Mouse (Mus musculus): ENCODE results near the gene Mob1a. TPM values are rescaled to one million over a fixed set of nuclear protein-coding genes. Genes with fewer than 3 reads are reported as not detected.

Gene Mob1a
- polyA plus RNA-seq, 1 experiment, result 22.8 TPM

DNA sequence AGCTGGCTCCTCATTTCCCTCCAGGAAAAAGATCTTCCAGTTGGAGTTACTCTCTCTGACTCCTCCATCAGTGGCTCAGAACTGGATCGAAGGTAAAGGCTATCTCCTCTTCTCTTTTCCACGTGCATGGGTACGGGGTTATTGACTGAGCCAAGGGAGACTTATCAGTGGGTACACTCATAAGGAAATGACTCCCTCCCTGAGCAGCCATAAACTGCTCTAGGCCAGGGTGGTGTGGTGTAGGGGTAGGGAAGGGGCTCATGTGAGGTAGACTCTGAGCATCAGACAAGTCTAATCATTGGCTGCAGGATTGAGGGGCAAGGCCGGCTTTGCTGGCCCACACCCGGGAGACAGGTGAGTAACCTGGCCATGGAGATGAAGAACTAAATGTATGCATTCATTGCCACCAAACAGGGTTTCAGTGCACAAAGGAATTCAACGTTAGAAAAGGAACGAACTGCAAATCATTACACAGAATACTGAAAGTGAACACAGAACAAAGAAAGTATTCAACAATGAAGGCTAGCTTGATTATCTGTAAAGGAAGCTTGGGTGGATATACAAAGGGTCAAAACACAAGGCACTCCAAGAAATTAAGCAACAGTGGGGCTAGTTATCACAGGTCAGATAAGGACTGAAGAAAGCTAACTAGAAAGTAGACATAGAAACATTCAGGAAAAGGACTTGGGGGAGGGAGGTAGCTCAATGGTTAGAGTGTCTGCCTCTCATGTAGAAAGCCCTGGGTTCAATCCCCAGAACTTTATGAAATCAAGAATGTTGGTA lies 25.2 kb upstream of the Mob1a start:
- Histone ChIP-seq H3ac (ENCODE audit: control insufficient read depth, insufficient read length) (no peak overlapping the region), H3K4me3 (no peak overlapping the region), H3K27me3 (ENCODE audit: control insufficient read depth, insufficient read depth, insufficient read length) (no peaks in the 10 kb centered on the region), H3K4me2 (ENCODE audit: low read depth) (no peak overlapping the region), H3K79me2 (ENCODE audit: control insufficient read depth, insufficient read depth) (no peaks in the 10 kb centered on the region), H3K36me3 (ENCODE audit: control insufficient read depth, insufficient read depth) (peaks cover 11% of the 10 kb centered on the region)
- no peak for TF ChIP-seq TCF12 (IDR thresholded peaks at IDR 0.05; ENCODE audit: insufficient read depth, poor library complexity, severe bottlenecking)
- TF ChIP-seq POLR2AphosphoS2 (IDR thresholded peaks at IDR 0.05; ENCODE audit: insufficient read length, low read depth), result no peak
- TF ChIP-seq USF1 (IDR thresholded peaks at IDR 0.05; ENCODE audit: low read depth), result no peak
- no peak for TF ChIP-seq REST (IDR thresholded peaks at IDR 0.05; ENCODE audit: insufficient read depth, insufficient read length)
- no peak for TF ChIP-seq SRF (IDR thresholded peaks at IDR 0.05; ENCODE audit: control insufficient read depth, insufficient read length, low read depth)
- TF ChIP-seq CEBPB (IDR thresholded peaks at IDR 0.05; ENCODE audit: insufficient read depth, poor library complexity, severe bottlenecking), result no peak
- TF ChIP-seq TCF3 (IDR thresholded peaks at IDR 0.05; ENCODE audit: insufficient read length, low read depth), result no peak
- TF ChIP-seq E2F4 (IDR thresholded peaks at IDR 0.05; ENCODE audit: insufficient read depth), result no peak
- TF ChIP-seq MYOD1 (IDR thresholded peaks at IDR 0.05; ENCODE audit: control insufficient read depth in 1 of 3, insufficient read length in 2 of 3, low read depth in 2 of 3), result no peak
- TF ChIP-seq POLR2A (IDR thresholded peaks at IDR 0.05; ENCODE audit: insufficient read length, low read depth), result no peak
- TF ChIP-seq MYOG (IDR thresholded peaks at IDR 0.05; ENCODE audit: control insufficient read depth in 1 of 3, insufficient read depth in 1 of 3, insufficient read length in 2 of 3, low read depth in 2 of 3), result no peak
- TF ChIP-seq MAX (IDR thresholded peaks at IDR 0.05; ENCODE audit: low read depth), result no peak

DNA sequence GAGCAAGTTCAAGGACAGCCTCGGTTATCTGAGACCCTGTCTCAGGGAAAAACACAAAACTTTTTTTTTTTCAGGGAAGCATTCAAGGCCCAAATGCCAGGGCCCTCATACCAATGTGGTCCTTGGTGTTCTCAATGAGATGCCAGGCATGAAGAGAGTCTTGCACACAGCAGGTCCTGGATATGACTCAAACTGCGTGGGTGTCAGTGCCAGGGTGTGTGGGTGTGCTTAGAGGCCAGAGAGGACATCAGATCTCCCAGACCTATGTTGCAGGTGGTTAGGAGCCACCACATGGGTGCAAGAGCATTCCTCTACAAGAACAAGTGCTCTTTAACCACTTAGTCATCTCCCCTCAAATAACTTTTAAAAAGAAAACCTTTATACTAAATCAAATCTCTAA lies 24.5 kb upstream of the Mob1a start:
- Histone ChIP-seq H3K4me3 (no peak overlapping the region), H3K27me3 (ENCODE audit: control insufficient read depth, insufficient read depth, insufficient read length) (no peaks in the 10 kb centered on the region), H3K79me2 (ENCODE audit: control insufficient read depth, insufficient read depth) (no peaks in the 10 kb centered on the region), H3ac (ENCODE audit: control insufficient read depth, insufficient read length) (no peak overlapping the region), H3K4me2 (ENCODE audit: low read depth) (no peak overlapping the region), H3K36me3 (ENCODE audit: control insufficient read depth, insufficient read depth) (peaks cover 17% of the 10 kb centered on the region)
- TF ChIP-seq MYOG (IDR thresholded peaks at IDR 0.05; ENCODE audit: control insufficient read depth in 1 of 3, insufficient read depth in 1 of 3, insufficient read length in 2 of 3, low read depth in 2 of 3), result no peak
- no peak for TF ChIP-seq CEBPB (IDR thresholded peaks at IDR 0.05; ENCODE audit: insufficient read depth, poor library complexity, severe bottlenecking)
- no peak for TF ChIP-seq E2F4 (IDR thresholded peaks at IDR 0.05; ENCODE audit: insufficient read depth)
- no peak for TF ChIP-seq POLR2A (IDR thresholded peaks at IDR 0.05; ENCODE audit: insufficient read length, low read depth)
- TF ChIP-seq TCF3 (IDR thresholded peaks at IDR 0.05; ENCODE audit: insufficient read length, low read depth), result no peak
- TF ChIP-seq REST (IDR thresholded peaks at IDR 0.05; ENCODE audit: insufficient read depth, insufficient read length), result no peak
- TF ChIP-seq MYOD1 (IDR thresholded peaks at IDR 0.05; ENCODE audit: control insufficient read depth in 1 of 3, insufficient read length in 2 of 3, low read depth in 2 of 3), result no peak

DNA sequence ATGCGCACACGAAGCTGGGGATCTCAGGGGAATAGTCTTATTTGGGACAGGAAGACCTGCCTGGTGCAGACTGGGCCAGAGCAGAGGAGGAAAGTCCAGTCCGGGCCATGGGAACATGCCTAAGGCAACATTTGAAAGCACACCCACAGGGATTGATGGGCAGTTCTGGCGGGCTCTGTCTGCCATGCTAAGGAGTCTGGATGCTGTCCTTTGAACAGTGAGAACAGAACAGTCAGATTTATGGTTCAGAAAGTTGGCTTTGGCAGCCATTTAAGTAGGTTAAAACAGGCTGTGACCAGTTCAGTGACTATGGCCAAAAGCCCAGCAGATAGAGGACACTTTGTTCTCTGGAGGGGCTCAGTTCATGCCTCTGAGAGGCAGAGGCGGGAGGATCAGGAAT lies 23.6 kb upstream of the Mob1a start:
- H3K4me2 ChIP-seq (ENCODE audit: low read depth), result no peak overlapping the region
- H3K79me2 ChIP-seq (ENCODE audit: control insufficient read depth, insufficient read depth), result no peaks in the 10 kb centered on the region
- no peak for TF ChIP-seq E2F4 (IDR thresholded peaks at IDR 0.05; ENCODE audit: insufficient read depth)
- TF ChIP-seq POLR2AphosphoS2 (IDR thresholded peaks at IDR 0.05; ENCODE audit: insufficient read length, low read depth), result peak; percentile 23
- peaks cover 27% of the 10 kb centered on the region for H3K36me3 ChIP-seq (ENCODE audit: control insufficient read depth, insufficient read depth)
- no peak overlapping the region for H3ac ChIP-seq (ENCODE audit: control insufficient read depth, insufficient read length)
- H3K4me3 ChIP-seq, result no peak overlapping the region
- H3K27me3 ChIP-seq (ENCODE audit: control insufficient read depth, insufficient read depth, insufficient read length), result no peaks in the 10 kb centered on the region

DNA sequence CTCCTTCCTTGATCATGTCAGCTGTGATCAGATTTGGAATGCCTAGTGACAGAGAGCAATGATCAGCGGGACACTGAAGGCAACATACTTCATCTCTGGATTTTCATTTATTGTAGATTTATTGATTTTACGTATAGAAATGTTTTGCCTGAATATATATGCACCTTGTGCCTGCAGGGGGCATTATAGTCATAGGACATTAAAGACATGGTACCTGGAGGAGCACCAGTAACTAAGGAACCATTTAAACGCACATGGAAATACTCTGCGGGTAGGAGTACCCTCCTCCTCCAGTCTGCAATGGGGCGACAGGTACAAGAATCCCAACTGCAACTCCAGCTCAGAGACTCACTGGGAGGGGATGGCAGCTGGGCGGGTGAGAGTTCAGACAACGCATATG lies 16.8 kb upstream of the Mob1a start:
- H3K36me3 ChIP-seq (ENCODE audit: control insufficient read depth, insufficient read depth), result peaks cover 92% of the 10 kb centered on the region
- peaks cover 19% of the 10 kb centered on the region for H3K79me2 ChIP-seq (ENCODE audit: control insufficient read depth, insufficient read depth)
- no peaks in the 10 kb centered on the region for H3K27me3 ChIP-seq (ENCODE audit: control insufficient read depth, insufficient read depth, insufficient read length)
- TF ChIP-seq SRF (IDR thresholded peaks at IDR 0.05; ENCODE audit: control insufficient read depth, insufficient read length, low read depth) (no peak), E2F4 (IDR thresholded peaks at IDR 0.05; ENCODE audit: insufficient read depth) (no peak), TCF12 (IDR thresholded peaks at IDR 0.05; ENCODE audit: insufficient read depth, poor library complexity, severe bottlenecking) (no peak)
- no peak overlapping the region for H3K4me3 ChIP-seq
- H3K4me2 ChIP-seq (ENCODE audit: low read depth), result no peak overlapping the region
- no peak overlapping the region for H3ac ChIP-seq (ENCODE audit: control insufficient read depth, insufficient read length)

DNA sequence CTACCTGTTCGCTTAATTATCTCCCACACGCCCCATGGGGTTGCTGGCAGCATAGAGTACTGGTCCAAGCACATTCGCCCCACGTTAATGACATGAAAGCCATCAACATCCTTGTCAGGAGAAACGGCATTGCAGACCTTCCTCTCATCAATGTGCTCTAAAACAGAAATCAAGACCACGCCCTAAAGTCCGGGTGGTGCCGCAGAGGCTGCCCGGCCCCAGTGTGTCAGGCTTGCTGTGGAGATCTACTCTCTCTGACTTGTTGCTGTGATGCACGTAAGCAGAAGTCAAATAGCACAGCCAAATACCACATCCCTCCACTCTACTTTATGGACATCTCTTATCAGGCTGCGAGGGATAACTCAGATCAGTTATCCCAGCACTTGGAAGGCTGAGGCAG lies 14.6 kb upstream of the Mob1a start:
- H3K4me2 ChIP-seq (ENCODE audit: low read depth), result no peak overlapping the region
- H3K4me3 ChIP-seq, result no peak overlapping the region
- TF ChIP-seq TCF12 (IDR thresholded peaks at IDR 0.05; ENCODE audit: insufficient read depth, poor library complexity, severe bottlenecking) (no peak), POLR2A (IDR thresholded peaks at IDR 0.05; ENCODE audit: insufficient read length, low read depth) (no peak), MAX (IDR thresholded peaks at IDR 0.05; ENCODE audit: low read depth) (no peak), REST (IDR thresholded peaks at IDR 0.05; ENCODE audit: insufficient read depth, insufficient read length) (no peak)
- no peak overlapping the region for H3ac ChIP-seq (ENCODE audit: control insufficient read depth, insufficient read length)
- H3K79me2 ChIP-seq (ENCODE audit: control insufficient read depth, insufficient read depth), result peaks cover 41% of the 10 kb centered on the region
- H3K36me3 ChIP-seq (ENCODE audit: control insufficient read depth, insufficient read depth), result peaks cover 76% of the 10 kb centered on the region
- no peaks in the 10 kb centered on the region for H3K27me3 ChIP-seq (ENCODE audit: control insufficient read depth, insufficient read depth, insufficient read length)

All from myocyte (in vitro differentiated cells).